Mouse (Mus musculus): ENCODE data around the gene Il2rg. TPM values are rescaled to one million over a fixed set of nuclear protein-coding genes. Genes with fewer than 3 reads are reported as not detected.

The Il2rg gene
- total and polyA plus RNA-seq, 3 experiments = 82.6 to 294 (median 88.0) TPM

DNA sequence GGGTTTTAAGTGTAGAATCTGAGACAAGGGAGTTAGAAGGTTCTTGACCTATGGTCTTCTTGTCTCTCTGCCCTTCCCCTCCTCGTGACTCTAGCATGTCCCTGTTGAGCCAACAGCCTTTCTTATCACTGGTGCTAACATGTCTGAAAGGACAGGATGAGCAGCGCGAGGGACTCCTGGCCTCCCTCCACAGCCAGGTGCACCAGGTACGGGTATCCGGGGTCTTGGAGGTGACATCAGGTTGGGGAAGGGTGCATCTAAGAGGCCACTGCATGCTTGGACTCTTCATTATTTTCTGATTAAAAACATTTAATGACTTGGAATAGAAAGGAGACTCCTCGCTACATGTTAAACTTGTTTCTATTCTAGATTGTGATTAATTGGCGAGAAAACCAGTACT lies 21.0 kb upstream of the Il2rg start:
- no peaks in the 10 kb centered on the region for H3K79me2 ChIP-seq (replicated peaks; ENCODE audit: control insufficient read depth, extremely low read depth, insufficient read depth, poor library complexity, severe bottlenecking)
- H3K36me3 ChIP-seq (replicated peaks in 1 of 2; ENCODE audit: control insufficient read depth in 1 of 2, insufficient read depth in 1 of 2, low read length in 1 of 2) = peaks cover 79 to 98% of the 10 kb centered on the region in 2 experiments
- in situ Hi-C loops (cut with MboI; ENCODE audit: low pct_ligation_motif_present, low pct_unique_long_range_greater_than_20kb, low sequenced_read_pairs) (loop anchor here (25.0 kb wide), 1 partner anchor 152 kb away; no protein-coding TSS in a partner anchor), dilution Hi-C loops (cut with MboI; ENCODE audit: extremely low pct_ligation_motif_present, extremely low pct_unique_long_range_greater_than_20kb, low sequenced_read_pairs) (no loop called here)
- H3K9me3 ChIP-seq (replicated peaks; ENCODE audit: low read length) = no peaks in the 10 kb centered on the region
- H3K27me3 ChIP-seq (replicated peaks) = no peaks in the 10 kb centered on the region
- no peak for TF ChIP-seq JUN (IDR thresholded peaks at IDR 0.05; ENCODE audit: insufficient read depth, low read depth, low read length)
- TF ChIP-seq MEF2A (IDR thresholded peaks at IDR 0.05; ENCODE audit: borderline replicate concordance, low read depth, low read length) = no peak
- TF ChIP-seq HCFC1 (IDR thresholded peaks at IDR 0.05; ENCODE audit: low read depth, low read length) = no peak
- TF ChIP-seq ZC3H11A (IDR thresholded peaks at IDR 0.05; ENCODE audit: low read depth, low read length) = no peak
- no peak for TF ChIP-seq SIN3A (IDR thresholded peaks at IDR 0.05; ENCODE audit: low read length)
- TF ChIP-seq E2F4 (IDR thresholded peaks at IDR 0.05; ENCODE audit: insufficient replicate concordance, low read depth, low read length) = no peak
- no peak for TF ChIP-seq ELF1 (IDR thresholded peaks at IDR 0.05; ENCODE audit: low read depth, low read length)
- TF ChIP-seq JUND (conservative IDR thresholded peaks at IDR 0.05; ENCODE audit: low read depth, low read length) = no peak
- TF ChIP-seq TBP (conservative IDR thresholded peaks at IDR 0.05; ENCODE audit: low read depth, low read length) = no peak
- no peak for TF ChIP-seq USF2 (conservative IDR thresholded peaks at IDR 0.05; ENCODE audit: low read depth, low read length)
- TF ChIP-seq POLR2A (IDR thresholded peaks at IDR 0.05; ENCODE audit: low read depth, low read length) = no peak
- no peak for TF ChIP-seq ZKSCAN1 (IDR thresholded peaks at IDR 0.05; ENCODE audit: borderline replicate concordance, low read depth, low read length)
- TF ChIP-seq CHD2 (IDR thresholded peaks at IDR 0.05; ENCODE audit: low read length) = no peak
- TF ChIP-seq MXI1 (IDR thresholded peaks at IDR 0.05; ENCODE audit: low read depth, low read length) = no peak
- H3K4me1 ChIP-seq (ENCODE audit: control insufficient read depth in 1 of 2, insufficient read depth in 2 of 2) = no peaks in the 10 kb centered on the region
- H3K9ac ChIP-seq (ENCODE audit: insufficient read depth, low read depth) = no peak overlapping the region
- no peak overlapping the region for H3K27ac ChIP-seq (ENCODE audit: insufficient read depth, low read depth)
- H3K4me3 ChIP-seq (replicated peaks in 1 of 3; ENCODE audit: low read depth in 2 of 3, low read length in 2 of 3, poor library complexity in 1 of 3) = no peak overlapping the region
- no peak overlapping the region for H3K4me2 ChIP-seq (ENCODE audit: insufficient read depth, low read depth, poor library complexity, severe bottlenecking)
- DNase-seq (ENCODE audit: extremely low read depth) = no peak

DNA sequence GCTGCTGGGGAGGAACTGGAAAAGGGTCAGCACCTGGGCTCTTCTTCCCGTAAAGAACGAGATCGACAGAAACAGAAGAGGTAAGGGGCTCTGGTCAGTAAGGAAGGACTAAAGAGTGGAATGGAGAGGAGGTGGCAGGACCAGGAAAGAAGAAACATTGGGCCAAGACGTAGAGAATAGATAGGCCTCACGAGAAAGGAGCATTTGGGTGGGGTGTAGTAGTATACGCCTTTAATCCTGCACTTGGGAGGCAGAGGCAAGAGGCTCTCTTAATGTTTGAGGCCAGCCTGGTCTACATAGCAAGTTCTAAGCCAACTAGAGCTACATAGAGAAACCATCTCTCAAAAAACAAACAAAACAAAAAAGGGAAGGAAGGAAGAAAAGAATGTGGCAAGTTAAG lies 20.4 kb upstream of the Il2rg start:
- Histone ChIP-seq H3K4me3 (replicated peaks in 1 of 3; ENCODE audit: low read depth in 2 of 3, low read length in 2 of 3, poor library complexity in 1 of 3) (no peak overlapping the region), H3K4me1 (ENCODE audit: control insufficient read depth in 1 of 2, insufficient read depth in 2 of 2) (no peaks in the 10 kb centered on the region), H3K36me3 (replicated peaks in 1 of 2; ENCODE audit: control insufficient read depth in 1 of 2, insufficient read depth in 1 of 2, low read length in 1 of 2) (peaks cover 79 to 98% of the 10 kb centered on the region in 2 experiments), H3K9ac (ENCODE audit: insufficient read depth, low read depth) (no peak overlapping the region), H3K9me3 (replicated peaks; ENCODE audit: low read length) (no peaks in the 10 kb centered on the region), H3K4me2 (ENCODE audit: insufficient read depth, low read depth, poor library complexity, severe bottlenecking) (no peak overlapping the region), H3K27me3 (replicated peaks) (no peaks in the 10 kb centered on the region), H3K79me2 (replicated peaks; ENCODE audit: control insufficient read depth, extremely low read depth, insufficient read depth, poor library complexity, severe bottlenecking) (no peaks in the 10 kb centered on the region), H3K27ac (ENCODE audit: insufficient read depth, low read depth) (no peak overlapping the region)
- in situ Hi-C loops (cut with MboI; ENCODE audit: low pct_ligation_motif_present, low pct_unique_long_range_greater_than_20kb, low sequenced_read_pairs) (loop anchor here (25.0 kb wide), 1 partner anchor 151 kb away; no protein-coding TSS in a partner anchor), dilution Hi-C loops (cut with MboI; ENCODE audit: extremely low pct_ligation_motif_present, extremely low pct_unique_long_range_greater_than_20kb, low sequenced_read_pairs) (no loop called here)
- no peak for DNase-seq (ENCODE audit: extremely low read depth)
- no peak for TF ChIP-seq ETS1 (conservative IDR thresholded peaks at IDR 0.05; ENCODE audit: low read depth, low read length)
- no peak for TF ChIP-seq ZC3H11A (IDR thresholded peaks at IDR 0.05; ENCODE audit: low read depth, low read length)
- no peak for TF ChIP-seq POLR2AphosphoS2 (IDR thresholded peaks at IDR 0.05; ENCODE audit: low read depth, low read length)
- no peak for TF ChIP-seq ZKSCAN1 (IDR thresholded peaks at IDR 0.05; ENCODE audit: borderline replicate concordance, low read depth, low read length)
- no peak for TF ChIP-seq MAZ (IDR thresholded peaks at IDR 0.05; ENCODE audit: low read depth, low read length)
- no peak for TF ChIP-seq JUN (IDR thresholded peaks at IDR 0.05; ENCODE audit: insufficient read depth, low read depth, low read length)
- no peak for TF ChIP-seq MEF2A (IDR thresholded peaks at IDR 0.05; ENCODE audit: borderline replicate concordance, low read depth, low read length)
- no peak for TF ChIP-seq ZMIZ1 (IDR thresholded peaks at IDR 0.05; ENCODE audit: low read depth, low read length)
- TF ChIP-seq UBTF (IDR thresholded peaks at IDR 0.05; ENCODE audit: low read depth, low read length) = no peak
- no peak for TF ChIP-seq USF1 (IDR thresholded peaks at IDR 0.05; ENCODE audit: low read depth, low read length)
- no peak for TF ChIP-seq SIN3A (IDR thresholded peaks at IDR 0.05; ENCODE audit: low read length)
- TF ChIP-seq CTCF (conservative IDR thresholded peaks at IDR 0.05 in 1 of 2, IDR thresholded peaks at IDR 0.05 in 1 of 2; ENCODE audit: low read depth in 2 of 2, low read length in 2 of 2) = no peak
- TF ChIP-seq ELF1 (IDR thresholded peaks at IDR 0.05; ENCODE audit: low read depth, low read length) = no peak
- TF ChIP-seq PAX5 (IDR thresholded peaks at IDR 0.05; ENCODE audit: low read length) = no peak
- TF ChIP-seq HCFC1 (IDR thresholded peaks at IDR 0.05; ENCODE audit: low read depth, low read length) = no peak

All from CH12.LX (cell line).